Mouse (Mus musculus) heart, embryonic 11.5 days (tissue): ENCODE data around the gene Pbld1. TPM values are rescaled to one million over a fixed set of nuclear protein-coding genes. Genes with fewer than 3 reads are reported as not detected.

ENCODE experiments used
- ATAC-seq: fragments of 200-750 bp; cut with Nextera tagmentation; replicated peaks from 2 replicates; pipeline ENCODE4 v1.8.0; 2017; ENCODE audit warnings: moderate library complexity; ENCODE audit not compliant: insufficient number of reproducible peaks, low FRiP score, low TSS enrichment
- H3K27ac ChIP-seq: fragments of 300-500 bp; sonication (generic); 2 replicates; pipeline ENCODE4 v1.5.1; 2014; ENCODE audit warnings: mild to moderate bottlenecking, low read depth, low read length
- H3K27me3 ChIP-seq: fragments of 300-500 bp; sonication (generic); 2 replicates; pipeline ENCODE4 v1.6.1; 2014; ENCODE audit warnings: mild to moderate bottlenecking, low read length, mixed read lengths; ENCODE audit not compliant: control insufficient read depth, insufficient read depth
- H3K36me3 ChIP-seq: fragments of 300-500 bp; sonication (generic); 2 replicates; pipeline ENCODE4 v1.6.1; 2014; ENCODE audit warnings: mild to moderate bottlenecking, low read length, moderate library complexity, mixed read lengths; ENCODE audit not compliant: control insufficient read depth, insufficient read depth
- H3K4me1 ChIP-seq: fragments of 300-500 bp; sonication (generic); 2 replicates; pipeline ENCODE4 v1.6.1; 2014; ENCODE audit warnings: low read length; ENCODE audit not compliant: control insufficient read depth, insufficient read depth
- H3K4me2 ChIP-seq: fragments of 300-500 bp; sonication (generic); 2 replicates; pipeline ENCODE4 v1.6.1; 2014; ENCODE audit warnings: mild to moderate bottlenecking, moderate library complexity
- H3K4me3 ChIP-seq: fragments of 300-500 bp; sonication (generic); 2 replicates; pipeline ENCODE4 v1.5.1; 2014; ENCODE audit warnings: low read depth, low read length
- H3K9ac ChIP-seq: fragments of 300-500 bp; sonication (generic); 2 replicates; pipeline ENCODE4 v1.6.1; 2014; ENCODE audit warnings: mild to moderate bottlenecking, low read depth, low read length, moderate library complexity
- H3K9me3 ChIP-seq: fragments of 300-500 bp; sonication (generic); replicated peaks from 2 replicates; pipeline ENCODE4 v1.6.1; 2016; ENCODE audit warnings: low read length; ENCODE audit not compliant: control insufficient read depth
- WGBS: fragments of 180-500 bp; shearing (Covaris S2); extraction: QIAGEN DNeasy Blood & Tissue Kit; methylation state at CpG from one replicate; pipeline ENCODE4 v1.1.7; 2014; ENCODE audit not compliant: insufficient replicate concordance; 5-methylcytosine and 5-hydroxymethylcytosine counted together
- polyA plus RNA-seq: library from polyadenylated mRNA; unstranded; fragments of >200 nt; fragmentation: Nextera tagmentation; extraction: Ambion mirVana; gene quantifications from 2 replicates; pipeline ENCODE4 v1.2.1, GENCODE M21; 2014

Gene Pbld1
- 0.38 and 1.1 TPM in 2 replicates for polyA plus RNA-seq

- ATAC-seq = no peak
- Histone ChIP-seq H3K4me3 (no peak within 1 kb of the TSS), H3K27ac (no peak within 1 kb of the TSS), H3K27me3 (peaks cover 4% of the 10 kb centered on the region; the same call in 1 of the 2 replicates), H3K4me1 (no peaks in the 10 kb centered on the region), H3K4me2 (no peak within 1 kb of the TSS), H3K9ac (no peak within 1 kb of the TSS), H3K9me3 (no peaks in the 10 kb centered on the region), H3K36me3 (no peaks in the 10 kb centered on the region)
- WGBS = 82% methylated on average over 2 of the region's 2 CpGs
These were observed at the start of gene Pbld1 for GRCm38 (mm10) chr10:63059862-63060261. Gene Pbld1, plus strand, starts transcription at chr10:63060162.

- no peak overlapping the region for H3K4me3 ChIP-seq
- H3K9ac ChIP-seq = no peak overlapping the region
- H3K27ac ChIP-seq = no peak overlapping the region
- H3K36me3 ChIP-seq = peaks cover 27% of the 10 kb centered on the region
- WGBS = 80% methylated on average over 4 of the region's 4 CpGs
- H3K4me2 ChIP-seq = no peak overlapping the region
- ATAC-seq = no peak
- H3K4me1 ChIP-seq = no peaks in the 10 kb centered on the region
- no peaks in the 10 kb centered on the region for H3K27me3 ChIP-seq
- H3K9me3 ChIP-seq = no peaks in the 10 kb centered on the region
These were observed 49.7 kb upstream of the Pbld1 start for GRCm38 (mm10) chr10:63010268-63010667.

GRCm38 (mm10) chr10:63011556-63011955 is 48.4 kb upstream of the Pbld1 start:
- no peaks in the 10 kb centered on the region for H3K9me3 ChIP-seq
- ATAC-seq = no peak
- no peaks in the 10 kb centered on the region for H3K4me1 ChIP-seq
- no peak overlapping the region for H3K27ac ChIP-seq
- no peak overlapping the region for H3K9ac ChIP-seq
- 86% methylated on average over 6 of the region's 6 CpGs for WGBS
- peaks cover 23% of the 10 kb centered on the region for H3K36me3 ChIP-seq
- no peak overlapping the region for H3K4me2 ChIP-seq
- H3K4me3 ChIP-seq = no peak overlapping the region
- H3K27me3 ChIP-seq = no peaks in the 10 kb centered on the region

GRCm38 (mm10) chr10:63013476-63013875 is 46.5 kb upstream of the Pbld1 start:
- no peaks in the 10 kb centered on the region for H3K4me1 ChIP-seq
- H3K4me2 ChIP-seq = no peak overlapping the region
- H3K27ac ChIP-seq = no peak overlapping the region
- ATAC-seq = no peak
- no peaks in the 10 kb centered on the region for H3K9me3 ChIP-seq
- no peaks in the 10 kb centered on the region for H3K27me3 ChIP-seq
- H3K36me3 ChIP-seq = peaks cover 19% of the 10 kb centered on the region
- H3K4me3 ChIP-seq = no peak overlapping the region
- no peak overlapping the region for H3K9ac ChIP-seq
- WGBS = 70% methylated on average over 3 of the region's 3 CpGs

GRCm38 (mm10) chr10:63014168-63014567 is 45.8 kb upstream of the Pbld1 start:
- Histone ChIP-seq H3K9ac (no peak overlapping the region), H3K36me3 (peaks cover 19% of the 10 kb centered on the region), H3K27me3 (no peaks in the 10 kb centered on the region), H3K4me3 (no peak overlapping the region), H3K27ac (no peak overlapping the region), H3K4me2 (no peak overlapping the region), H3K4me1 (no peaks in the 10 kb centered on the region), H3K9me3 (no peaks in the 10 kb centered on the region)
- ATAC-seq = no peak
- 86% methylated on average over 9 of the region's 9 CpGs for WGBS

GRCm38 (mm10) chr10:63019304-63019703 is 40.7 kb upstream of the Pbld1 start:
- no peaks in the 10 kb centered on the region for H3K27me3 ChIP-seq
- H3K4me2 ChIP-seq = no peak overlapping the region
- no peaks in the 10 kb centered on the region for H3K9me3 ChIP-seq
- H3K9ac ChIP-seq = no peak overlapping the region
- no peak for ATAC-seq
- WGBS = 88% methylated on average over 6 of the region's 6 CpGs
- no peak overlapping the region for H3K27ac ChIP-seq
- H3K4me1 ChIP-seq = peaks cover 13% of the 10 kb centered on the region
- H3K36me3 ChIP-seq = peaks cover 9% of the 10 kb centered on the region
- no peak overlapping the region for H3K4me3 ChIP-seq

GRCm38 (mm10) chr10:63021702-63022101 is 38.3 kb upstream of the Pbld1 start:
- H3K36me3 ChIP-seq = 0 out of 2 replicates have a peak, but pooled peaks cover 2% of the 10 kb centered on the region
- H3K4me1 ChIP-seq = peaks cover 13% of the 10 kb centered on the region
- peak overlapping the region; percentile 55 for H3K4me2 ChIP-seq
- peak overlapping the region; percentile 98 for H3K4me3 ChIP-seq
- 53% methylated on average over 4 of the region's 4 CpGs for WGBS
- no peak for ATAC-seq
- H3K27ac ChIP-seq = no peak overlapping the region
- peak overlapping the region; percentile 54; the same call in 1 of the 2 replicates for H3K9ac ChIP-seq
- H3K27me3 ChIP-seq = no peaks in the 10 kb centered on the region
- H3K9me3 ChIP-seq = no peaks in the 10 kb centered on the region

- Histone ChIP-seq H3K36me3 (0 out of 2 replicates have a peak, but pooled peaks cover 2% of the 10 kb centered on the region), H3K27me3 (no peaks in the 10 kb centered on the region), H3K27ac (peak overlapping the region; percentile 100), H3K9ac (peak overlapping the region; percentile 98), H3K4me3 (peak overlapping the region; percentile 98), H3K4me1 (peaks cover 13% of the 10 kb centered on the region), H3K9me3 (no peaks in the 10 kb centered on the region), H3K4me2 (peak overlapping the region; percentile 55)
- no peak for ATAC-seq
- WGBS = under 1% methylated on average over 27 of the region's 27 CpGs
These were observed 37.3 kb upstream of the Pbld1 start for GRCm38 (mm10) chr10:63022541-63023120.
